Mouse (Mus musculus) E14TG2a.4 (cell line): ENCODE results near the gene Foxp3.

ENCODE experiments used
- CTCF ChIP-seq: conservative IDR thresholded peaks from 2 replicates; pipeline ENCODE4 v1.5.1; 2014; ENCODE audit warnings: low read length
- NANOG ChIP-seq: IDR thresholded peaks from 2 replicates; pipeline ENCODE4 v1.6.1; 2014; ENCODE audit warnings: borderline replicate concordance, low read length, mixed read lengths
- POU5F1 ChIP-seq: IDR thresholded peaks from 2 replicates; pipeline ENCODE4 v1.6.1; 2014; ENCODE audit warnings: low read length, borderline replicate concordance

- no peak for TF ChIP-seq CTCF
- no peak for TF ChIP-seq NANOG
- no peak for TF ChIP-seq POU5F1
Observed at GRCm38 (mm10) chrX:7566352-7566751, 7.1 kb upstream of the Foxp3 start.
